Mouse (Mus musculus) stomach, embryonic 14.5 days (tissue): ENCODE measurements around the gene a. TPM values are rescaled to one million over a fixed set of nuclear protein-coding genes. Genes with fewer than 3 reads are reported as not detected.
"Not testable (repeated sequence)": the region's sequence is repeated elsewhere in the genome, so short reads cannot be mapped to it uniquely, and the experiment has no call there.

Experiments used
- ATAC-seq: fragments of 200-750 bp; cut with Nextera tagmentation; 2 replicates; pipeline ENCODE4 v1.8.0; 2017; ENCODE audit warnings: low read depth, moderate TSS enrichment; ENCODE audit not compliant: insufficient number of reproducible peaks, insufficient read depth, low FRiP score
- H3K27ac ChIP-seq: fragments of 300-500 bp; sonication (generic); 2 replicates; pipeline ENCODE4 v1.5.1; 2014; ENCODE audit warnings: mild to moderate bottlenecking, low read length, moderate library complexity, mixed read lengths
- H3K27me3 ChIP-seq: fragments of 300-500 bp; sonication (generic); 2 replicates; pipeline ENCODE4 v1.6.1; 2014; ENCODE audit warnings: low read length, control low read depth, mixed read lengths; ENCODE audit not compliant: control insufficient read depth, insufficient read depth
- H3K36me3 ChIP-seq: fragments of 300-500 bp; sonication (generic); 2 replicates; pipeline ENCODE4 v1.6.1; 2014; ENCODE audit warnings: mild to moderate bottlenecking, control low read depth, low read length, moderate library complexity, mixed read lengths; ENCODE audit not compliant: control insufficient read depth, insufficient read depth
- H3K4me1 ChIP-seq: fragments of 300-500 bp; sonication (generic); 2 replicates; pipeline ENCODE4 v1.6.1; 2014; ENCODE audit warnings: low read length, control low read depth, mixed read lengths; ENCODE audit not compliant: control insufficient read depth, insufficient read depth
- H3K4me2 ChIP-seq: fragments of 300-500 bp; sonication (generic); replicated peaks from 2 replicates; pipeline ENCODE4 v1.6.1; 2014; ENCODE audit warnings: low read depth, low read length, control low read depth
- H3K4me3 ChIP-seq: fragments of 300-500 bp; sonication (generic); 2 replicates; pipeline ENCODE4 v1.5.1; 2014; ENCODE audit warnings: low read depth, low read length, control low read depth
- H3K9ac ChIP-seq: fragments of 300-500 bp; sonication (generic); replicated peaks from 2 replicates; pipeline ENCODE4 v1.6.1; 2014; ENCODE audit warnings: low read depth, mild to moderate bottlenecking, control low read depth, low read length, moderate library complexity, mixed read lengths
- H3K9me3 ChIP-seq: fragments of 300-500 bp; sonication (generic); 2 replicates; pipeline ENCODE4 v1.6.1; 2016; ENCODE audit warnings: low read depth, low read length, control low read depth; ENCODE audit not compliant: control insufficient read depth
- WGBS: fragments of 180-500 bp; shearing (Covaris S2); extraction: QIAGEN DNeasy Blood & Tissue Kit; methylation state at CpG from one replicate; pipeline ENCODE4 v1.1.7; 2014; 5-methylcytosine and 5-hydroxymethylcytosine counted together
- polyA plus RNA-seq: library from polyadenylated mRNA; unstranded; fragments of >200 nt; fragmentation: Nextera tagmentation; extraction: Ambion mirVana; gene quantifications from 2 replicates; pipeline ENCODE4 v1.2.1, GENCODE M21; 2014

The a gene
- polyA plus RNA-seq, 1 experiment from 2014 or later = not detected

GRCm38 (mm10) chr2:154876621-154877020 lies 85.4 kb downstream of the a start:
- Histone ChIP-seq H3K4me3 (no peak overlapping the region), H3K27me3 (no peaks in the 10 kb centered on the region), H3K4me1 (no peaks in the 10 kb centered on the region), H3K9me3 (no peaks in the 10 kb centered on the region), H3K36me3 (peaks cover 60% of the 10 kb centered on the region), H3K4me2 (no peak overlapping the region), H3K9ac (no peak overlapping the region), H3K27ac (no peak overlapping the region)
- 83% methylated on average over 2 of the region's 2 CpGs for WGBS
- ATAC-seq = no peak

DNA sequence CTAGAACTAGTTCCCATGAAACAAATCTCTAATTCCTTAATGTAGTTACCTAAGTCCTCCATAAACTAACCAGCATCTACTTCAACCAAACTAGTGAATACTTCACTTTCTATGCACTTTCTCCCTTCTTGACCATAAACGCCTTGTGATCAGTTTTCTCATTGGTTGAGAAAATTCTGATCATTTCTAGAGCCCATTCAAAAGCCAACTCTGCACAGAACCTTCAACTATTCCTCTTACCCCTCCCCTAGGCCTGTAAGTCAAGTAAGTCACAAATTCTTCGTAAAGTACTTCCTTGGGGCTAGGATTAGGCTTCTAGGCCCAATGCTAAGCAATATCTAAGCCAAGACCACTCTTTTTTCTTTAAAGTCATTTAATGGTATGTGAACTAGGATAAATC lies 100.4 kb downstream of the a start:
- peak overlapping the region; percentile 91 for H3K9ac ChIP-seq
- ATAC-seq = no peak
- no peaks in the 10 kb centered on the region for H3K27me3 ChIP-seq
- WGBS = 12% methylated on average over 2 of the region's 2 CpGs
- H3K4me2 ChIP-seq = peak overlapping the region; percentile 65
- H3K4me3 ChIP-seq = peak overlapping the region; percentile 96
- no peak overlapping the region for H3K27ac ChIP-seq
- H3K9me3 ChIP-seq = no peaks in the 10 kb centered on the region
- H3K36me3 ChIP-seq = peaks cover 14% of the 10 kb centered on the region
- H3K4me1 ChIP-seq = peaks cover 8% of the 10 kb centered on the region; the same call in 1 of the 2 replicates

- Histone ChIP-seq H3K27ac (peak within 1 kb of the TSS; percentile 86), H3K27me3 (no peaks in the 10 kb centered on the region), H3K9ac (peak within 1 kb of the TSS; percentile 91), H3K4me1 (peaks cover 8% of the 10 kb centered on the region; the same call in 1 of the 2 replicates), H3K4me3 (peak within 1 kb of the TSS; percentile 96), H3K36me3 (peaks cover 6% of the 10 kb centered on the region; the same call in 1 of the 2 replicates), H3K4me2 (peak within 1 kb of the TSS; percentile 65), H3K9me3 (no peaks in the 10 kb centered on the region)
- ATAC-seq = peak; percentile 99
- under 1% methylated on average over 75 of the region's 75 CpGs for WGBS
Measured at GRCm38 (mm10) chr2:154892201-154893044, 101.2 kb downstream of the a start, which contains the start of gene Eif2s2. Gene Eif2s2 (minus strand): TSS chr2:154892935.

GRCm38 (mm10) chr2:154893045-154893385 lies 101.8 kb downstream of the a start:
- Histone ChIP-seq H3K9ac (peak overlapping the region; percentile 33; the same call in 1 of the 2 replicates), H3K36me3 (peaks cover 1% of the 10 kb centered on the region; the same call in 1 of the 2 replicates), H3K4me1 (peaks cover 8% of the 10 kb centered on the region; the same call in 1 of the 2 replicates), H3K4me3 (peak overlapping the region; percentile 96), H3K27me3 (no peaks in the 10 kb centered on the region), H3K4me2 (peak overlapping the region; percentile 60), H3K27ac (no peak overlapping the region), H3K9me3 (no peaks in the 10 kb centered on the region)
- WGBS = 8% methylated on average over 12 of the region's 12 CpGs
- no peak for ATAC-seq

DNA sequence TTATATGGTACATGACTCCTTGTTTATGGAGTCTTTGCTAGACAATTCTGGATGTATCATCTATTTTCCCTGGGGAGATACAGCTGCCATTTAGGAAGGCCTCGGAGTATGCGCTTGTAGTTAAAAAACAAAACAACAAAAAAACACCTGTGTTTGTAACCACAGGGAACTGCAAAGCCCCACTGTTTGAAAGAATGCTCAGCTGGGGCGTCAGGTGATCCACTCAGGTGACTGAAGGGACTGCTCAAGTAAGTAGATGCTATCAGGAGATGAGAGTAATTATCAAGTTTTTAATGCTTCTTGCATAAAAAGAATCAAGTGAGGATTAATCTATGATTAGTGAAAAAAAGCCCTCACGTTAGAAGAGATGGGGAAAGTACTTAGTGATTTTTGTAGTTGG lies 102.3 kb downstream of the a start:
- 62% methylated on average over 4 of the region's 4 CpGs for WGBS

GRCm38 (mm10) chr2:154899004-154899403 lies 107.8 kb downstream of the a start:
- not testable (repeated sequence) for H3K9ac ChIP-seq, H3K27ac ChIP-seq, H3K4me2 ChIP-seq, H3K27me3 ChIP-seq, H3K4me3 ChIP-seq, ATAC-seq, H3K36me3 ChIP-seq, H3K4me1 ChIP-seq, H3K9me3 ChIP-seq
- WGBS = 92% methylated on average over 7 of the region's 8 CpGs

More for the DNA sequence above, 102.3 kb downstream of the a start:
- Histone ChIP-seq H3K36me3 (no peaks in the 10 kb centered on the region), H3K27me3 (no peaks in the 10 kb centered on the region), H3K4me3 (no peak overlapping the region; the same call in 1 of the 2 replicates), H3K9me3 (no peaks in the 10 kb centered on the region), H3K4me2 (peak overlapping the region; percentile 60), H3K9ac (no peak overlapping the region), H3K27ac (no peak overlapping the region), H3K4me1 (peaks cover 8% of the 10 kb centered on the region; the same call in 1 of the 2 replicates)
- no peak for ATAC-seq

- not testable (repeated sequence) for ATAC-seq, H3K9ac ChIP-seq, H3K4me3 ChIP-seq, H3K9me3 ChIP-seq, H3K36me3 ChIP-seq, H3K27ac ChIP-seq, H3K4me1 ChIP-seq, H3K27me3 ChIP-seq, H3K4me2 ChIP-seq
- WGBS = 79% methylated on average over 4 of the region's 4 CpGs
Measured at GRCm38 (mm10) chr2:154899412-154899811, 108.2 kb downstream of the a start.

GRCm38 (mm10) chr2:154902111-154902510 lies 110.9 kb downstream of the a start:
- Histone ChIP-seq H3K36me3 (no peaks in the 10 kb centered on the region), H3K4me1 (no peaks in the 10 kb centered on the region), H3K9me3 (no peaks in the 10 kb centered on the region), H3K27ac (no peak overlapping the region), H3K4me2 (no peak overlapping the region), H3K4me3 (no peak overlapping the region), H3K9ac (no peak overlapping the region), H3K27me3 (no peaks in the 10 kb centered on the region)
- WGBS = 86% methylated on average over 3 of the region's 3 CpGs
- no peak for ATAC-seq
